Mouse (Mus musculus) forebrain, embryonic 10.5 days (tissue): ENCODE data around the gene Ppp1r12c. TPM values are rescaled to one million over a fixed set of nuclear protein-coding genes. Genes with fewer than 3 reads are reported as not detected.

Source experiments
- DNase-seq: peaks from one replicate; pipeline ENCODE4 v3.0.0-alpha.2; 2017; ENCODE audit warnings: low spot score; ENCODE audit errors: extremely low spot score
- H3K27ac ChIP-seq: fragments of 300-500 bp; sonication (generic); 2 replicates; pipeline ENCODE4 v1.5.1; 2016; ENCODE audit warnings: mild to moderate bottlenecking
- H3K27me3 ChIP-seq: fragments of 300-500 bp; sonication (generic); 2 replicates; pipeline ENCODE4 v1.6.1; 2016; ENCODE audit warnings: mild to moderate bottlenecking; ENCODE audit not compliant: poor library complexity, severe bottlenecking
- H3K36me3 ChIP-seq: fragments of 300-500 bp; sonication (generic); replicated peaks from 2 replicates; pipeline ENCODE4 v1.6.1; 2016; ENCODE audit warnings: mild to moderate bottlenecking, moderate library complexity
- H3K4me1 ChIP-seq: fragments of 300-500 bp; sonication (generic); 2 replicates; pipeline ENCODE4 v1.6.1; 2016
- H3K4me3 ChIP-seq: fragments of 300-500 bp; sonication (generic); 2 replicates; pipeline ENCODE4 v1.5.1; 2016; ENCODE audit warnings: mild to moderate bottlenecking, moderate library complexity
- H3K9me3 ChIP-seq: fragments of 300-500 bp; sonication (generic); 2 replicates; pipeline ENCODE4 v1.6.1; 2016; ENCODE audit warnings: mild to moderate bottlenecking, moderate library complexity
- WGBS: fragments of 180-500 bp; shearing (Covaris S2); methylation state at CpG from one replicate; pipeline ENCODE4 v1.1.7; 2016; 5-methylcytosine and 5-hydroxymethylcytosine counted together
- polyA plus RNA-seq: library from polyadenylated mRNA; unstranded; fragments of >200 nt; fragmentation: Nextera tagmentation; extraction: Ambion mirVana; gene quantifications from 2 replicates; pipeline ENCODE4 v1.2.1, GENCODE M21; 2016

Ppp1r12c gene
- polyA plus RNA-seq, 1 experiment from 2014 or later, result 34.2 TPM

DNA sequence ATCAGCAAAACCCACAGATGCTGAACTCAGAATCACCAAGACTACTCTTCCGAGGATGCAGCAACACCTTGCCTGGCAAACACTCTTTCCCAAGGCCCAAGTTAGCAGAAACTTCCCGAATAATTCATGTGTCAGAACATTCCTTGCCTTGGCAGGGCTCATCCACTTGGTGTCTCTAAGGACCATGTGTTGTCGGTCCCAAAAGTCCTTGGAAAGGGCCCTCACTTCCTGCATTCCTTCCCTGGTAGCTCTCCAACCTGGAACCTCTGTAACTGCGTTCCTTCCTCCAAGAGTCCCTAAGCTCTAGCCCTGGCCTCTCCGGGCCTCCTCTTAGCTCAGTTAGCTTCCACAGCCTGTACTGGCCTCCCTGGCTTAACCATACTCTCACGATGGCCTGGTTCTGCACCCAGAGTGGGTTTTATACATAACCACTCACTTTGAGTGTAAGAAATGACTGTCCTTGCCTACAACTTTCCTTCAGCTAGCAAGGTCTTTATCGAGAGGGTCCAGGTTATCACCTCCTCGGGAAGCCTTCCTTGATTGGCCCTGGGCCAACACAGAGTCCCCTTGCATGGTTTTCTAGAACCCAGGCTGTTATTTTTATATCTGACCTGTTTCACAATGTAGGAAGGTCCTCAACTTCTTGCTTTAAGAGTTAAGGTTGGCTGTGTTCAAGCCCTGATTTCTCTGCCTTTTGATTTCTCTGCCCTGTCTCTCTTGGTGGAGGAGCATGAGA, 10.2 kb upstream of the Ppp1r12c start:
- H3K27ac ChIP-seq, result no peak overlapping the region
- WGBS, result 83% methylated on average over 8 of the region's 8 CpGs
- H3K36me3 ChIP-seq, result no peaks in the 10 kb centered on the region
- peaks cover 10% of the 10 kb centered on the region for H3K27me3 ChIP-seq
- H3K9me3 ChIP-seq, result peaks cover 4% of the 10 kb centered on the region; the same call in 1 of the 2 replicates
- H3K4me1 ChIP-seq, result peaks cover 43% of the 10 kb centered on the region
- DNase-seq, result no peak
- H3K4me3 ChIP-seq, result no peak overlapping the region

DNA sequence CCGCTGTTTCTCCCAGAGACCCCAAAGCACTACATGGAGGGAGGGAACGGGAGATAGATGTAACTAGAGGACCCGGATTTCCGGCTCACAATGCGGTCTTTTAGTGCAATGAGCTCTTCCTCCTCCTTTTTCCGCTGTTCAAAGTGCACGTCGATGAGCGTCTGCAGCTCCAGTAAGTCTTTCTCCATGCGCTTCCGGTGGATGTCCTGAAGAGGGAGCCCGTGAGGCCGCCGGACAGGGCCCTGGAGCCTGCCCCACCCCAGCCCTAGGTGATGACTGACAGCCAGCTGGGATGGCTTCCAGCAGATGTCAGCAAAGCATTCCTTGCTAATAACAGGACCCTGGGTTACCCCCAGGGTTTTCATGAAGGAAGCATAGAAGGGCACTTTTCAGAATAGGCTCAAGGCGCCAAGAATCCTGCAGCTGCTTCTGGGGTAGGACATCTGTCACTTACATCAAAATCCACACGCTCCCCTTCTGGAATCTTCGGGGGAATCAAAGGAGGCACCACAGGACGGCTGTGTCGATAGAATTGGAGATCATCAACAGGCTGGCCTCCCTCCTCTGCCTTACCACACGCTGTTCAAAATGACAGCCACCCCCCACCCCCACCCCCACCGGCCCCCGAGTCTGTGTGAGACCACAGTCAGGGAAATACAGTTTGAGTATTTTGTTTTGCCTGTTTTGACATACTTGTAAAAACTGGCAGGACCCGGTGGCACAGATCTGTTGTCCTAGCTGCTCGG, 8.6 kb upstream of the Ppp1r12c start:
- peaks cover 29% of the 10 kb centered on the region for H3K4me1 ChIP-seq
- 24% methylated on average over 24 of the region's 24 CpGs for WGBS
- 0 out of 2 replicates have a peak overlapping the region, but pooled peaks have one; percentile 44 for H3K27ac ChIP-seq
- H3K9me3 ChIP-seq, result peaks cover 4% of the 10 kb centered on the region; the same call in 1 of the 2 replicates
- no peak overlapping the region; the same call in 1 of the 2 replicates for H3K4me3 ChIP-seq
- no peaks in the 10 kb centered on the region for H3K36me3 ChIP-seq
- peaks cover 10% of the 10 kb centered on the region for H3K27me3 ChIP-seq
- peak; percentile 77 for DNase-seq

DNA sequence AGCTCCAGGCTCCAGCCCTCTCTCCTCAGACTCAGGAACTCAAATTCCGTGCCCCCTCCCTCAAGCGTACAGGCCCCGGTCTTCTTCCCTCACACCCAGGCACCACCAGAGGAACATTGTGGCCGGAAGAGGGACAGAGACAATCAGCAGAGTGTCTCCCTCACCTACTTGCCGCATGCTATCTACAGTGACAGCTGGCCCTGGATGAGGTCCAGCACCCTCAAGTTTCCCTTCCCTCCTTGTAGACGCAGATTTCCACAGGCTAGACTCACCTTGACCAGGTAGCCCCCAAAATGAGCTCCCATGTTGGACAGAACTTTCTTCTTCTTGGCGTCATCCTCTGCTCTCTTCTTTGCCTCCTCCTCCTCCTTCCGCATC, 7.2 kb upstream of the Ppp1r12c start:
- 85% methylated on average over 8 of the region's 8 CpGs for WGBS

DNA sequence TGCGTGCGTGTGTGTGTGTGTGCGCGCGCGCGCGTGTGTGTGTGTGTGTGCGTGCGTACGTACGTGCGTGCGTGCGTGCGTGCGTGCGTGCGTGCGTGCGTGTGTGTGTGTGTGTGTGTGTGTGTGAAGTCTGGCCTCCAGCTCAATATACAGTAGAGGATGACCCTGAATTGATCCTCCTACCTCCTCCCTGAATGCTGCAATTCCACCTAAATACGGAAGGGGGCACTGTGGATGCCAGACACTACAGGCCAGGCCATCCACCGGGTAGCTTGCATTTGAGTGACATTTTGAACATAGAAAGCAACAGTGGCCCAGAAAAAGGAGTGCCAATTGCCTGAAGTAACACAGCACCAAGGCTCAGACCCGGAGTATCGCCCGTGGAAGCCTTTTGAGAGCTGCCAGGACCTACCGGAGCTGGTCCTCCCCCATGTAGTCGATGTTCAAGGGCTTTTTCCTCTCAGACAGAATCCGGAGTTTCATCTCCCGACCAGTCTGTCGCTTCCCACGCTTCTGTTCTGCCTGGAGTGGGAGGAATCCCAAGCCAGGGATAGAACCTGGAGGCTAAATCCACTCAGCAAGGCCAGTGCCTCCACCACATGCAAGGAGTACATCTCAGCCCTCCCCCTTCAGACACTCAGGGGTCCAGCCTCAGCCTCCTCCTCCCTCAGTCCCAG, 6.7 kb upstream of the Ppp1r12c start:
- no peaks in the 10 kb centered on the region for H3K36me3 ChIP-seq
- DNase-seq, result no peak
- peaks cover 10% of the 10 kb centered on the region for H3K27me3 ChIP-seq
- H3K4me3 ChIP-seq, result no peak overlapping the region
- peaks cover 13% of the 10 kb centered on the region for H3K4me1 ChIP-seq
- 75% methylated on average over 32 of the region's 32 CpGs for WGBS
- H3K9me3 ChIP-seq, result no peaks in the 10 kb centered on the region
- no peak overlapping the region for H3K27ac ChIP-seq

More for the DNA sequence above, 7.2 kb upstream of the Ppp1r12c start:
- H3K27ac ChIP-seq, result no peak overlapping the region
- H3K4me1 ChIP-seq, result peaks cover 17% of the 10 kb centered on the region
- DNase-seq, result no peak
- no peaks in the 10 kb centered on the region for H3K9me3 ChIP-seq
- H3K4me3 ChIP-seq, result no peak overlapping the region
- peaks cover 10% of the 10 kb centered on the region for H3K27me3 ChIP-seq
- no peaks in the 10 kb centered on the region for H3K36me3 ChIP-seq

DNA sequence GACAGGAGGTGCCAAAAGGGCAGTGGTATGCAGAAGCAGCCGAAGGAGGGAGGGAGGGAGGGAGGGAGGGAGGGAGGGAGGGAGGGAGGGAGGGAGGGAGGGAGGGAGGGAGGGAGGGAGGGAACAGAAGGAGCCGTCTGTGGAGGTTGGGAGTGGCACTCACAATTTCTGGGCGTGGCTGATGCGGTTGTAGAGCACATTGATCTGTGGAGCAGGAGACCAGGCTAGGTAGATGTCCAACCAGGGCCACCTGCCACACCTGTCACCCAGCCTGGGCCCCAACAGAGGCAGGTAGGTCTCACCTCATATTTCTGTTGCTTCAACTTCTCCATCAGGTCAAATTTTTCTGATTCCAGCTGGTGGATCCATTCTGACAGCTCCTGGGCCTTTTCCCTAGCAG, 5.7 kb upstream of the Ppp1r12c start:
- H3K9me3 ChIP-seq, result no peaks in the 10 kb centered on the region
- WGBS, result 81% methylated on average over 3 of the region's 4 CpGs
- no peak for DNase-seq
- peaks cover 10% of the 10 kb centered on the region for H3K27me3 ChIP-seq
- H3K36me3 ChIP-seq, result no peaks in the 10 kb centered on the region
- H3K4me1 ChIP-seq, result peaks cover 18% of the 10 kb centered on the region
- no peak overlapping the region for H3K4me3 ChIP-seq
- no peak overlapping the region for H3K27ac ChIP-seq

DNA sequence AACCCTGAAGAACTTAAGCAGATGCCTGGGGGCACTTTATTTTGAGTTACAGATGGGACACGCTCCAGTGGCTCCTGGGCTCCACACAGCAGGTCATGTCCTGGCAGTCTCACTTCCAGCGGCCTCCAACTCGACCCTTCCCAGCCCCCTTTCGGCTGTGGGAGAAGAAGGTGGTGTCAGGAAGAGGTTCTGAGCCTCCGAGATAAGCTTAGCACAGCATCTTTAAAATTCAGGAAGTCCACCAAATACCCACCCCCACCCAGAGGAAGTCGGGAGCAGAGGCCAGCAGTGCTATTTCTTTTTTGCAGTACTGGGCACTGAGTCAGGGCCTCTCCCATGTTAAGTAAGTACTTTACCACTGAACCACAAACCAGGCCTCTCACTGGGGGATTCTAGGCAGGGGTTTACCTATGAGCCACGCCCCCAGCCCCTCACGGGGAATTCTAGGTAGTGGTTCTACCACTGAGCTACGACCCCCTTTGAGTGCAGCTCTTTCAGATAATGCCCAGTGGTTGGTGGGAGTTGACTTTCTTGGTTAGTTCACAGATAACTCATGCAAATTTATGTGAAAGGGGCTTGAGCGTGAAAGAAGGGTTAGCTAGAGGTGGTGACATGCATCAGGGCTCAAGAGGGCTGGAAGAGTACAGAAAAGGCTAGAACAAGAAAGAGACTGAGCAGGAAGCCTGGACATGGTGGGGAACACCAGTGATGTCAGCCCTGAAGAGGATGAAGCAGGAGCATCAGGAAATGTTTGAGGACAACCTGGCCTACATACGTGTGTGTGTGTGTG, 3.4 kb upstream of the Ppp1r12c start:
- DNase-seq, result no peak
- 69% methylated on average over 11 of the region's 11 CpGs for WGBS
- H3K36me3 ChIP-seq, result no peaks in the 10 kb centered on the region

DNA sequence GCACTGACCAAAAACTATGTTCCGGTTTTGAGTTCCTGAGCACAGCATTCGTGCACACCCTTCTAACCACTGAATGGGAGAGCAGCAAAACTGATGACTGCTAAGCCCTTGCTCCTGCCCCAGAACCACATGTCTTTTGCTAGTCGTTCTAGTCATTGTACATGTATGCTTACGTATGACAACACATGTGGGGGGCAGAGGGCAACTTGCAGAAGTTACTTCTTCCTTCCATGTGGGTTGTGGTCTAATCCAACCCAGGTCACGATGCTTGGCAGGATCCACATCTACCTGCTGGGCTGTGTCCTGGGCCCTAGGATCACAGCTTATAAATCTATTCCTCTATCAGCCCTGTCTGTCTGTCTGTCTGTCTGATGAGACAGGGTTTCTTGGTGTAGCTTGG, 2.4 kb upstream of the Ppp1r12c start:
- Histone ChIP-seq H3K9me3 (no peaks in the 10 kb centered on the region), H3K27me3 (peaks cover 4% of the 10 kb centered on the region), H3K36me3 (peaks cover 6% of the 10 kb centered on the region; the same call in 1 of the 2 replicates), H3K27ac (no peak overlapping the region), H3K4me3 (no peak overlapping the region), H3K4me1 (peaks cover 27% of the 10 kb centered on the region)
- DNase-seq, result no peak
- 87% methylated on average over 5 of the region's 5 CpGs for WGBS

More for the DNA sequence above, 3.4 kb upstream of the Ppp1r12c start:
- no peak overlapping the region for H3K27ac ChIP-seq
- peaks cover 21% of the 10 kb centered on the region for H3K4me1 ChIP-seq
- no peak overlapping the region for H3K4me3 ChIP-seq
- no peaks in the 10 kb centered on the region for H3K9me3 ChIP-seq
- peaks cover 10% of the 10 kb centered on the region for H3K27me3 ChIP-seq

DNA sequence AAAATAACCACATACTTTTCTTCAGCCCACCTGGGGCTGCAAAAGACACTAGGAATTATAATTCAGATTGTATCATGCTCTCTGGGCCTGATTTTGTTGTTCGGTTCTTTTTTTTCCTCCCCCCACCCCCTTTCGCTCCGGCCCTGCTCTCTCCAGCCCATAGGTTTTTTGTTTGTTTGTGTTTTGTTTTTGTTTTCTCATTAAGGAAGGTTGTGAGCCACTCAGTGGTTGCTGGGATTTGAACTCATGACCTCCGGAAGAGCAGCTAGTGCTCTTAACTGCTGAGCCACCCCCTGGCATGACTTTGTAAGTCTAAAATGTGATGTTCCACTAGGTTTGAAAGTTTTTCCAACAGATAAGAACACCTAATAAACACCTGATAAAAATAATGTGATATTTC, 1.6 kb upstream of the Ppp1r12c start:
- no peaks in the 10 kb centered on the region for H3K27me3 ChIP-seq
- no peak overlapping the region for H3K4me3 ChIP-seq
- WGBS, result 84% methylated on average over 4 of the region's 4 CpGs
- DNase-seq, result no peak
- H3K9me3 ChIP-seq, result no peaks in the 10 kb centered on the region
- H3K36me3 ChIP-seq, result peaks cover 6% of the 10 kb centered on the region; the same call in 1 of the 2 replicates
- H3K4me1 ChIP-seq, result peaks cover 35% of the 10 kb centered on the region
- H3K27ac ChIP-seq, result no peak overlapping the region

DNA sequence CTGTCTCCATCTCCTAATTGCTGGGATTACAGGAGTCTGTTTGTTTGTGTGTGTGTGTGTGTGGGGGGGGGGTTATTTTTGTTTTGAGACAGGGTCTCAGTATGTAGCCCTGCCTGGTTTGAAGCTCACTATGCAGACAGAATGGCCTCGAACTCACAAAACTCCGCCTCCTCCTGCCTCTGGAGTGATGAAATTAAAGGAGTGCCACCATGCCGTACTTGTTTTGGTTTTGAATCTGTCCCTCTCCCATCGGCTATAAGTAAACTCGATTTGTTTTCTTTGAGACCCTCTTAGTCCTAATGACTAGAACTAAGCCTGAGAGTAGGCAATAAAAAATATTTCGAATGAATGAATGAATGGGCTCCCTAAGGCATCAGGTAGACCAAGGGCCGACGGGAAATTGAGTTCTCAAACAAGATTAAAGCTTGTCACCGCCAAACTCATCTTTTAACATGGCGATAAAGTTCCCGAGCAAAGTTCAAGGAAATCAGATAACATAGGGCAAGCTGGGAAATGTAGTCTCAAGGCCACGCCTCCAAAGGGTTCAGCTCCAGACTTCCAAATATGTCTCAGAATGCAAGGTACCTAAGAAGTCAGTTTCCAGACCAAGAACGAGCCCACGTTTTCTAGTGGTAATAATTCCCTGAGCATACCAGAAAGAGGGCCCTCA, 1.1 kb upstream of the Ppp1r12c start:
- peak; percentile 24 for DNase-seq
- H3K9me3 ChIP-seq, result no peaks in the 10 kb centered on the region
- WGBS, result 12% methylated on average over 14 of the region's 14 CpGs
- H3K4me1 ChIP-seq, result peaks cover 40% of the 10 kb centered on the region
- peak overlapping the region; percentile 93 for H3K27ac ChIP-seq
- H3K4me3 ChIP-seq, result peak overlapping the region; percentile 94
- peaks cover 7% of the 10 kb centered on the region for H3K36me3 ChIP-seq
- no peaks in the 10 kb centered on the region for H3K27me3 ChIP-seq

DNA sequence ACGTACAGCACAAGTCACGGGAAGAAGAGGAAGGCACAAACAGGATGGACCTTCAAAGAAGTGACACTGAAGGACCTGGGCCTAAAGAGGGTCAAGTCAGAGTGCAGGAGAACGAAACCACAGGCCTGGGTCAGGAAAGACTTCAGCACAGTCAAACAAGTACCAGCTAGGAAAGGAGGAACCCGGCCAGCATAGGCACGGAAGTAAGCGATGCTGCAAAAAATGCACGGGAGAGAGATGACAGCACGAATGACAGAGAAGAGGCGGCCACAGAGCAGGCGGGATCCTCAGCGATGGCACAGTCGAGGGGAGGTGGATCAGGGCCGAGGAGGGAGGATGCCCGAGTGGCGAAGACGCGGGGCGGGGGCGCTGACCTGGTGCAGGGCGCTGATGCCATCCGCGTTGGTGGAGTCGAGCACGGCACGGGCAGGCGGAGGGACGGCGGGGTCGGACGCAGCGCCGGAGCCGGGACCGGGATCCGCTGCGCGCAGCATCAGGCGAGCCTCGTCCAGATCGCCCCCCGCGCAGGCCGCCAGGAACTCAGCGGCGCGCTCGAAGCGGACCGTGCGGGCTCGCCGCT, 498 bp downstream of the Ppp1r12c start:
- peak overlapping the region; percentile 94 for H3K4me3 ChIP-seq
- H3K36me3 ChIP-seq, result peaks cover 23% of the 10 kb centered on the region
- WGBS, result under 1% methylated on average over 47 of the region's 52 CpGs
- H3K9me3 ChIP-seq, result no peaks in the 10 kb centered on the region
- peaks cover 43% of the 10 kb centered on the region for H3K4me1 ChIP-seq
- DNase-seq, result peak; percentile 43
- no peaks in the 10 kb centered on the region for H3K27me3 ChIP-seq
- peak overlapping the region; percentile 93 for H3K27ac ChIP-seq

DNA sequence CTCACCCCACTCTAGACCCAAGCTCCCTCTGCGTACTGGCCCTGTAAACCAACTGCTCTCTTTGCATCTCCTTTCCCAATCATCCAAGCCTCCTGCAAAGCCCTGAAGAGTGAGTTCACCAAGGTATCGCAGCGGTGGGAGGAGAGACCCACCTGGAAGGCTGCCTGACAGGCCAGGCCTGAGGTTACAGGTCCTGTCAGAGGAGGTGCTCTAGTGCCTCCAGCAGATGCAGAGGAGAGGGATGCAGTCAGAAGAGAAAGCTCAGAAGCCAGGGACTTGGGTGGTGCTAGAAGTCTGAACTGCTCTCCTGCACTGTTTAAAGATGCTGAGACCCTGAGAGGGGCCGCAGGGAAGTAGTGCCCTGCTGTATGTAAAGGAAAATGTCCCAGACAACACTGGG, 2.4 kb downstream of the Ppp1r12c start:
- H3K27me3 ChIP-seq, result no peaks in the 10 kb centered on the region
- peaks cover 43% of the 10 kb centered on the region for H3K4me1 ChIP-seq
- WGBS, result 94% methylated on average over 4 of the region's 4 CpGs
- H3K4me3 ChIP-seq, result peak overlapping the region; percentile 94; the same call in 1 of the 2 replicates
- H3K36me3 ChIP-seq, result peaks cover 42% of the 10 kb centered on the region
- no peaks in the 10 kb centered on the region for H3K9me3 ChIP-seq
- DNase-seq, result no peak
- H3K27ac ChIP-seq, result 0 out of 2 replicates have a peak overlapping the region, but pooled peaks have one; percentile 20
